Mouse (Mus musculus) embryonic facial prominence, embryonic 11.5 days (tissue): ENCODE results near the gene Ube2h. TPM values are rescaled to one million over a fixed set of nuclear protein-coding genes. Genes with fewer than 3 reads are reported as not detected.

ENCODE experiments used
- ATAC-seq: fragments of 200-750 bp; cut with Nextera tagmentation; replicated peaks from 2 replicates; pipeline ENCODE4 v1.8.0; 2017; ENCODE audit warnings: low read depth; ENCODE audit not compliant: insufficient number of reproducible peaks, low FRiP score, low TSS enrichment
- DNase-seq: peaks from one replicate; pipeline ENCODE4 v3.0.0-alpha.2; 2015; ENCODE audit warnings: low spot score
- H3K27ac ChIP-seq: fragments of 300-500 bp; sonication (generic); replicated peaks from 2 replicates; pipeline ENCODE4 v1.5.1; 2014; ENCODE audit warnings: mild to moderate bottlenecking, low read depth, low read length, control low read depth
- H3K27me3 ChIP-seq: fragments of 300-500 bp; sonication (generic); 2 replicates; pipeline ENCODE4 v1.6.1; 2014; ENCODE audit warnings: mild to moderate bottlenecking, low read length, moderate library complexity, mixed read lengths; ENCODE audit not compliant: control insufficient read depth, insufficient read depth
- H3K36me3 ChIP-seq: fragments of 300-500 bp; sonication (generic); replicated peaks from 2 replicates; pipeline ENCODE4 v1.6.1; 2014; ENCODE audit warnings: low read depth, mild to moderate bottlenecking, low read length, moderate library complexity, mixed read lengths; ENCODE audit not compliant: control insufficient read depth, insufficient read depth
- H3K4me1 ChIP-seq: fragments of 300-500 bp; sonication (generic); 2 replicates; pipeline ENCODE4 v1.6.1; 2014; ENCODE audit warnings: low read length, mixed read lengths; ENCODE audit not compliant: control insufficient read depth, insufficient read depth
- H3K4me2 ChIP-seq: fragments of 300-500 bp; sonication (generic); 2 replicates; pipeline ENCODE4 v1.6.1; 2014; ENCODE audit warnings: low read depth, mild to moderate bottlenecking, control low read depth, low read length, moderate library complexity
- H3K4me3 ChIP-seq: fragments of 300-500 bp; sonication (generic); 2 replicates; pipeline ENCODE4 v1.5.1; 2014; ENCODE audit warnings: low read depth, low read length, control low read depth
- H3K9ac ChIP-seq: fragments of 300-500 bp; sonication (generic); replicated peaks from 2 replicates; pipeline ENCODE4 v1.6.1; 2014; ENCODE audit warnings: mild to moderate bottlenecking, control low read depth, low read length
- H3K9me3 ChIP-seq: fragments of 300-500 bp; sonication (generic); replicated peaks from 2 replicates; pipeline ENCODE4 v1.6.1; 2016; ENCODE audit warnings: mild to moderate bottlenecking, low read length, inconsistent platforms, mixed read lengths; ENCODE audit not compliant: control insufficient read depth
- WGBS: fragments of 180-500 bp; shearing (Covaris S2); extraction: QIAGEN DNeasy Blood & Tissue Kit; methylation state at CpG from one replicate; pipeline ENCODE4 v1.1.7; 2014; 5-methylcytosine and 5-hydroxymethylcytosine counted together
- polyA plus RNA-seq: library from polyadenylated mRNA; unstranded; fragments of >200 nt; fragmentation: Nextera tagmentation; extraction: Ambion mirVana; gene quantifications from 2 replicates; pipeline ENCODE4 v1.2.1, GENCODE M21; 2014

The Ube2h gene
- polyA plus RNA-seq, 1 experiment from 2014 or later = 52.4 TPM

DNA sequence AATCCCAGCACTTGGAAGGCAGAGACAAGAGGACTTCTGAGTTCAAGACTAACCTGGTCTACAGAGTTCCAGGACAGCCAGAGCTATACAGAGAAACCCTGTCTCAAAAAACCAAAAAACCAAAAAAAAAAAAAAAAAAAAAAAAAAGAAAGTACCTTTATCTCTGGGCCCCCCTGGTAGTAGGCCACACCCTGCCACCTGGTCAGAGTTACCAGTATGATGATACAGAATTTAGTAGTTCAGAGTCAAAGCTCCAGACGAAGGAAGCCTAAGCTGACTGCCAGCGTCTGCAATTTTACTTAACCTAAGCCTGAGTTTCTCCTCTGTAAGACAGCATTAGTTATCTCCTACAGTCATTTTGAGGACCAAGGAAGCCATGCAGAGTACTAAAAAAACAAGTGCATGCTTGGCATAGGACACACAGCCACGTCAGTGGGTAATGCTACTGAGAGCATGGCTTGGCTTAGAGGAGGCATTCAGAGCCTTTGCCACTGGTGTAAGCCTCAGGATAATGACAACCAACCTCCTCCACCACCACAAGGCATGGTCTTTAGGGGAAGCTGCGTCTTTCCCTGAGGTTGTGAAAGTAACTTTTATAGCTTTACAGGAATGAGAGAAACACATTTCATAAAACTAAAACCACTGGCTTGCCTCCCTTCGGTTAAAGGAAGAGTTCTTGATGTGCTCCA, 29.0 kb downstream of the Ube2h start:
- Histone ChIP-seq H3K9me3 (no peaks in the 10 kb centered on the region), H3K4me1 (no peaks in the 10 kb centered on the region), H3K4me2 (no peak overlapping the region), H3K4me3 (no peak overlapping the region), H3K27me3 (no peaks in the 10 kb centered on the region), H3K36me3 (0 out of 2 replicates have a peak, but pooled peaks cover 3% of the 10 kb centered on the region), H3K27ac (no peak overlapping the region), H3K9ac (no peak overlapping the region)
- DNase-seq (no peak), ATAC-seq (no peak)
- 76% methylated on average over 5 of the region's 5 CpGs for WGBS

DNA sequence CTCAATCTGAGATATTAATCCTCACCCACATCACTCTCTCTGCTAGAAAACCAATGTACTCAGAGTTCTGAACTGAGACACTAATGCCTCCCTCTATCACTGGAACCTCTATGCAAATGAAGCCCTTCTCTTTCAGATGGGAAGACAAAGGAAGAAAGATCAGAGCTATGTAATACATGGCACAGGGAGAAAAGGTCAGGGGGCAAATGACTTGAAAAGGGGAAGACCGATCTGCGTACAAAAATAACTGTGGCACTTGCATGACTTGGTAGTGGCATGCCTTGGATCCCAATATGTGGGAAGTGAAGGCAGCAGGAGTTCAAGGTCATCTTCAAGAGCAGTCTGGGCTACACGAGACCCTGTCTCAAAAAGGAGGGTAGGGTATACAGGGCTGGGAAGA, 31.4 kb downstream of the Ube2h start:
- Histone ChIP-seq H3K27ac (no peak overlapping the region), H3K9me3 (no peaks in the 10 kb centered on the region), H3K4me1 (no peaks in the 10 kb centered on the region), H3K36me3 (no peaks in the 10 kb centered on the region; the same call in 1 of the 2 replicates), H3K4me3 (no peak overlapping the region), H3K9ac (no peak overlapping the region), H3K4me2 (no peak overlapping the region), H3K27me3 (no peaks in the 10 kb centered on the region)
- no peak for DNase-seq
- no peak for ATAC-seq
- 58% methylated on average over 3 of the region's 3 CpGs for WGBS

DNA sequence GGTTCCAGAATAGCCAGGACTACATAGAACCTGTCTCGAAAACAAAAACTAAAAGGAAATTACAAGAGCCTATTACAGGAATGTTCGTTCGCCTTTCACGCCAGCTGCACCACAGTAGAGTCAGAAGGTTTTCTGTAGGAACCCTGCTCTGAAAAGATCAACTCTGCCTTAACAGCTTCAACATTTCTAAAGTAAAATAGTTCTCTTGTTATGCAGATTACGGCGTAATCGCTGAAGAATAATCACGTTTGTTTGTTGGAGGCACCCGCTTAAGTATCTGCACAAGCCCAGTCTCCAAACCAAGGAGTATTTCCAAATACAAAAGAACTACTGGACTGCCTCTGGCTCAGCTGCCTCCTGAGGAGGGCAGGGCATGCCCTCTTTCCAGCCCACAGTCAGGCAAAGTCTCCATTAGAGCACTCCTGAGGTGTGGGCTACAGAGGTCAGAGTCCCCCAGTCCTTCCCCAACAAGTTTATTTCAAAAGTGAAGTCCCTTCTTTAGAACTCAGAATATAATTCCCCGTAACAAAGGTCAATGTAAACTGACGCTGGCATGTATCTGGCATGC, 31.9 kb downstream of the Ube2h start:
- Histone ChIP-seq H3K27ac (no peak overlapping the region), H3K4me1 (no peaks in the 10 kb centered on the region), H3K9me3 (no peaks in the 10 kb centered on the region), H3K36me3 (no peaks in the 10 kb centered on the region; the same call in 1 of the 2 replicates), H3K4me2 (no peak overlapping the region), H3K4me3 (no peak overlapping the region), H3K27me3 (no peaks in the 10 kb centered on the region), H3K9ac (no peak overlapping the region)
- ATAC-seq (no peak), DNase-seq (no peak)
- WGBS = 78% methylated on average over 11 of the region's 11 CpGs

DNA sequence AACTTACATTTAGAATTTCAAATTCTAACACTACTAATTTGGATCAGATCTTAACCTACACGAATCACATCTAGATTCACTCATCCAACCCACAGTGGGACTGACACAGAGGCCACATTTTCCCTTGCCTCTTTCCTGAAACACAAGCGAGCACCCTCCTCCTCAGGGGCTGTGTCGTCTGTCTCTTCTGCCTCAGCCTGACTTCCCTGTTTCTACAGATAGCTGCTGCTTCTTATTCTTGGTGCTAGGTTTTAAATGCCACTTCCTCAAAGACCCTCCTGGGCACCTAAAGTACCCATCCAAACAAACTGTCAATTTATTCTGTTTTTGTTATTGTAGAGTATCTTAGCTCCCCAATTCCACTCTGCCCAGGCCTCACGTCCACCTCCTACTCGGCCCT, 34.5 kb downstream of the Ube2h start:
- H3K36me3 ChIP-seq = no peaks in the 10 kb centered on the region; the same call in none of the 2 replicates
- no peak overlapping the region for H3K27ac ChIP-seq
- no peak for ATAC-seq
- H3K9ac ChIP-seq = no peak overlapping the region
- H3K4me1 ChIP-seq = no peaks in the 10 kb centered on the region
- DNase-seq = no peak
- H3K27me3 ChIP-seq = no peaks in the 10 kb centered on the region
- no peak overlapping the region for H3K4me2 ChIP-seq
- no peak overlapping the region for H3K4me3 ChIP-seq
- WGBS = 78% methylated on average over 5 of the region's 5 CpGs
- no peaks in the 10 kb centered on the region for H3K9me3 ChIP-seq

DNA sequence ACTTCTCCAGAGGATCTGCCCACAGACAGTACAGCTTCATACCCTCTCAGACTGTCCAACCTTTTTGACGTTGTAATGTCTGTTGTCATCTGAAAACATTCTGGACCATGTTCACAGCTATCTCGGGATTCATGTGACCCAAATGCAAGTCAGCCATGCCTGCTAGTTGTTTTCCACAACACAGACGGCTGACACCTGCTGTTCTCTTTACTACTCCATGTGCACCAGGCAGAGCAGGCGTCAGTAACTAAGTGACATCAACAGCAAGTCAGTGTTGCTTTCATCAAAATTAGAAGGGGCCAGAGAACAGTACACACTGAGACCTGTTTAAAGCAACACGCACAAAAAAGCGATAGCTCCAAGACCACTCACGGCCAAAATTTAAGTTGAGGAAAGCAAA, 36.9 kb downstream of the Ube2h start:
- Histone ChIP-seq H3K27me3 (no peaks in the 10 kb centered on the region), H3K4me1 (no peaks in the 10 kb centered on the region), H3K9ac (no peak overlapping the region), H3K4me2 (no peak overlapping the region), H3K9me3 (no peaks in the 10 kb centered on the region), H3K36me3 (no peaks in the 10 kb centered on the region; the same call in none of the 2 replicates), H3K4me3 (no peak overlapping the region), H3K27ac (no peak overlapping the region)
- ATAC-seq (no peak), DNase-seq (no peak)
- 91% methylated on average over 7 of the region's 7 CpGs for WGBS

DNA sequence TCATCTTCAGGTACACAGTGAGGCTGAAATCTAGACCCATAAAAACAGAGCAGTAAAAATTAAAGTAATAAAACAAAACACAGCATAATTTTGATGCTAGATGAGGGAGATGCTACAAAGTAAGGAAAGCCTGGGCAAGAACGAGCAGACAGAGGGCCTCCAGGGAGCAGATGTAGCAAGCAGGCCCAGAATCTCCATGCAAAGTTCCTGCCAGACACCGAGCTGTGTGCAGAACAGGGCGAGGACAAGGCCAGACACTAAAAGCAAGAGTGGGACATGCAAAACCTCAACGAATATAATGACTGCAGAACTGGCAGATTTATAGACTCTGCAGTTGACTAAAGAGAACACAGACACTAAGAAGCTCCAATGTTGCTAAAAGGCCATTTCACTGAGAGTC, 38.9 kb downstream of the Ube2h start:
- WGBS = 95% methylated on average over 4 of the region's 4 CpGs
- H3K36me3 ChIP-seq = no peaks in the 10 kb centered on the region; the same call in none of the 2 replicates
- DNase-seq (no peak), ATAC-seq (no peak)
- no peaks in the 10 kb centered on the region for H3K4me1 ChIP-seq
- no peak overlapping the region for H3K4me2 ChIP-seq
- no peak overlapping the region for H3K9ac ChIP-seq
- no peaks in the 10 kb centered on the region for H3K27me3 ChIP-seq
- no peaks in the 10 kb centered on the region for H3K9me3 ChIP-seq
- H3K27ac ChIP-seq = no peak overlapping the region
- no peak overlapping the region for H3K4me3 ChIP-seq

DNA sequence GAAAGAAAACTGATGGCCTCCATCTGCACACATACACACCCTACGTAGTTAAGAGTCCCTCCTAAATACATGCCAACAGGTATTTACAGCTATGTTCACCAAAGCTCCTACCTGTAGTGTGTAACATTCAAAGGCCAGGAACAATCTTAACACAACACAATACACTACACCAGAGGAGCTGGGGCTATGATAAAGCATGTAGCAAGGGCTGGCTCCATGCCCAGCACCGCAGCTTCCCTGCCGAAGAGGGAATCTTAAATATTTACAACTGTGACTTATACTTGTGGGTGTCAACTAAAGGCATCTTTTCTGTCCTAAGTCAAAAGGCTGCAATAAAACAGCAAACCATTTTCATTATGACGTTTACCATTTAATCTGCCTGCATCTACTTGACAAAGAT, 41.3 kb downstream of the Ube2h start:
- Histone ChIP-seq H3K4me1 (no peaks in the 10 kb centered on the region), H3K27me3 (no peaks in the 10 kb centered on the region), H3K27ac (no peak overlapping the region), H3K36me3 (peaks cover 5% of the 10 kb centered on the region), H3K4me3 (no peak overlapping the region), H3K9ac (no peak overlapping the region), H3K4me2 (no peak overlapping the region), H3K9me3 (no peaks in the 10 kb centered on the region)
- 94% methylated on average over 4 of the region's 4 CpGs for WGBS
- DNase-seq (no peak), ATAC-seq (no peak)

DNA sequence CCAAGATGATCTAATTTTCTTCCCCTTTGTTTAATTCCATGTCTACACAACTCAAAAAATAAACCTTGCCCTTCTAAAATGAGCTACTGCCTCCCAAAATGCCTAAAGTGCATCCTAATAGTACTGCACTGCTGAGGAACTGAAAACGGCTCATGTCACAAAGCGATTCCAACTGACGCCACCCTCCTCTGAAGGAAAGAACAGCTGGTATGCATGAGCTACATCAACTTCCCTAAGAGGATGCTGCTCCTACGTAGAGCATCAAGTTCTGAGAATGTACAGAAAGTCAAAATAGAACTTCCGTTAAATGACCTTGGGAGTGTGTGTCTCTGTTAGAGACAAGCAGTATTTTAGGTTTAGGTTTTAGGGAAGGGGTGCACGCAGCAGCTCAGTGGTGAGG, 45.1 kb downstream of the Ube2h start:
- Histone ChIP-seq H3K36me3 (peaks cover 5% of the 10 kb centered on the region; the same call in 1 of the 2 replicates), H3K4me3 (no peak overlapping the region), H3K9me3 (no peaks in the 10 kb centered on the region), H3K27me3 (no peaks in the 10 kb centered on the region), H3K4me1 (no peaks in the 10 kb centered on the region), H3K9ac (no peak overlapping the region), H3K27ac (no peak overlapping the region), H3K4me2 (no peak overlapping the region)
- no peak for ATAC-seq
- whole genome bisulfite sequencing = 90% methylated on average over 6 of the region's 6 CpGs
- no peak for DNase-seq
